Comparison of ENCODE assay signal across 8 mouse cellular contexts in the genomic region with DNA sequence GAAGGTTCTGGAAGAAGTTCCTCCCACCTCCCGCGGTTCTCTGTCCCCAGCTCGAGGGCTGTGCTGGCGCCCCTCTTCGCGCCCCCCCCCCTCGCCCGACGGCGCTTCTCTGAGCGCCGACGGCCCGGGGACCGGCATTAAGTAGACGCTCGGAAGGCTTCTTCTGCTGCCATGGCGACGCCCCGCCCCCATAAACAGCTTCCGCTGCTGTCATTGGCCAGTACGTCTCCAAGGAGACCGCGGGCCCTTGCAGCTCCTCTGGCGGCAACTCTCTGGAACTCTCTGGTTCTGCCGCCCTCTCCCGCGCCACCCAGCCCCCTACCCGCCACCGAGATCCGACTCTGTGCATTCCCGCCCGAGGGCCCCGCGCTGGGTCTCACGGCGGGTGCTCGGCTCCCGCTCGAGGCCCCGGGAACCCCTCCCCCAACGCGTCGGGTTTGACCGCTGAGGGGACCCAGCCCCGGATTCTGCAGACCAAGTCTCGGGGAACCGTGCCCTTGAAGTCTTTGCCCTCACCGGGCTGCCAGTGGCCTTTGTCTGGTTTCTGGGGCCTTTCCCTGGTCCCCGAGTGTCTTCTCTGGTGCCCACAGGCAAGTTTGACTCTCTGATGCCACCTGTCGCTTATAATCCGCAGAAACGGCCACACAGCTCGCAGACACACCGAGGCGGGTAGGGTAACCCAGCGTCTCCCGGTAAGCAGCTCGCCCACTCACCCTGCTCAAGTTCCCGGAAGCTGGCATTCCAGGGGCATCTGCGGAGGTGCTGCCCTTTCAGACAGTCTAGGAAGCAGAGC. TPM values are rescaled to one million over a fixed set of nuclear protein-coding genes. Genes with fewer than 3 reads are reported as not detected.
DNase-seq lines count a peak whose midpoint lies in the region; ATAC-seq lines count a peak whose summit lies in the region.

Gene Foxj1 (minus strand): TSS at position 156 of the 793 bp plus-strand sequence.

- no peaks in the 10 kb centered on the region for H3K9me3 ChIP-seq in hindbrain, embryonic 12.5 days (replicated peaks)

- H3K9ac ChIP-seq in hindbrain, embryonic 12.5 days, result peak within 1 kb of the TSS; percentile 60

- peak within 1 kb of the TSS; percentile 46 for H3K4me3 ChIP-seq in hindbrain, embryonic 12.5 days

- DNase-seq in Muller cell, postnatal 12 days (ENCODE audit: inconsistent ontology term), result peak; percentile 94
- DNase-seq in cerebellum, adult 9-11 months, result peak; percentile 85
- peak; percentile 96 to 97 for DNase-seq in frontal cortex, postnatal 10 days (ENCODE audit: low spot score in 2 of 2)
- DNase-seq in layer of hippocampus, postnatal 14 days (ENCODE audit: low spot score in 2 of 2), result peak; percentile 97 to 98
- peak; percentile 96 for DNase-seq in lung, postnatal 14 days
- DNase-seq in retina, adult 2 months (ENCODE audit: low read depth, low spot score), result peak; percentile 86
- peak; percentile 96 to 97 for DNase-seq in thymus, postnatal 36 days

- H3K4me1 ChIP-seq in hindbrain, embryonic 12.5 days, result peaks cover 61% of the 10 kb centered on the region

- under 1% methylated on average over 61 of the region's 61 CpGs for WGBS in hindbrain, embryonic 12.5 days

- peaks cover 3% of the 10 kb centered on the region; the same call in 1 of the 2 replicates for H3K36me3 ChIP-seq in hindbrain, embryonic 12.5 days

- peak within 1 kb of the TSS; percentile 60 for H3K27ac ChIP-seq in hindbrain, embryonic 12.5 days

- peak; percentile 88 for ATAC-seq in hindbrain, embryonic 12.5 days (ENCODE audit: low FRiP score)

- H3K4me2 ChIP-seq in hindbrain, embryonic 12.5 days (replicated peaks), result peak within 1 kb of the TSS; percentile 93

- H3K27me3 ChIP-seq in hindbrain, embryonic 12.5 days, result peaks cover 29% of the 10 kb centered on the region

RNA-seq across cellular contexts. Expression of gene Foxj1, which starts in this region (rescaled TPM):
- polyA plus RNA-seq in hindbrain, embryonic 12.5 days (2016; fragmentation: Nextera tagmentation; extraction: Ambion mirVana), result 27.2 and 28.2 TPM in 2 replicates
- total RNA-seq in layer of hippocampus, postnatal 14 days (2021), result 10 to 100 TPM in 1 of 2 experiments, 1 to 10 TPM in 1; 6.9 to 13.4 TPM

Comparison
In these comparisons a context has a peak if more than half of its experiments do, and no peak if none do; other contexts are left out.
1. Peak in every context shown above with its lines: DNase-seq, ATAC-seq, H3K4me3 ChIP-seq and H3K27ac ChIP-seq.